Mouse (Mus musculus) limb, embryonic 15.5 days (tissue): ENCODE results near the gene Znfx1. TPM values are rescaled to one million over a fixed set of nuclear protein-coding genes. Genes with fewer than 3 reads are reported as not detected.

Experiments
- ATAC-seq: fragments of 200-750 bp; cut with Nextera tagmentation; 2 replicates; pipeline ENCODE4 v1.8.0; 2017; ENCODE audit warnings: low read depth, moderate TSS enrichment; ENCODE audit not compliant: insufficient number of reproducible peaks, low FRiP score, low TSS enrichment
- H3K27ac ChIP-seq: fragments of 300-500 bp; sonication (generic); 2 replicates; pipeline ENCODE4 v1.5.1; 2015; ENCODE audit warnings: moderate library complexity, mild to moderate bottlenecking, inconsistent platforms
- H3K27me3 ChIP-seq: fragments of 300-500 bp; sonication (generic); 2 replicates; pipeline ENCODE4 v1.6.1; 2015; ENCODE audit warnings: inconsistent platforms
- H3K36me3 ChIP-seq: fragments of 300-500 bp; sonication (generic); 2 replicates; pipeline ENCODE4 v1.6.1; 2015; ENCODE audit warnings: inconsistent platforms
- H3K4me1 ChIP-seq: fragments of 300-500 bp; sonication (generic); 2 replicates; pipeline ENCODE4 v1.6.1; 2015; ENCODE audit warnings: inconsistent platforms
- H3K4me2 ChIP-seq: fragments of 300-500 bp; sonication (generic); 2 replicates; pipeline ENCODE4 v1.6.1; 2015; ENCODE audit warnings: mild to moderate bottlenecking, inconsistent platforms
- H3K4me3 ChIP-seq: fragments of 300-500 bp; sonication (generic); 2 replicates; pipeline ENCODE4 v1.5.1; 2015; ENCODE audit warnings: mild to moderate bottlenecking, inconsistent platforms
- H3K9ac ChIP-seq: fragments of 300-500 bp; sonication (generic); 2 replicates; pipeline ENCODE4 v1.6.1; 2015; ENCODE audit warnings: inconsistent platforms
- H3K9me3 ChIP-seq: fragments of 300-500 bp; sonication (generic); 2 replicates; pipeline ENCODE4 v1.6.1; 2016; ENCODE audit warnings: inconsistent platforms
- WGBS: fragments of 180-500 bp; shearing (Covaris S2); methylation state at CpG from one replicate; pipeline ENCODE4 v1.1.7; 2015; 5-methylcytosine and 5-hydroxymethylcytosine counted together
- polyA plus RNA-seq: library from polyadenylated mRNA; unstranded; fragments of >200 nt; fragmentation: Nextera tagmentation; extraction: Ambion mirVana; gene quantifications from 2 replicates; pipeline ENCODE4 v1.2.1, GENCODE M21; 2015

Znfx1 gene
- polyA plus RNA-seq, 1 experiment from 2014 or later: 8.5 TPM

- no peaks in the 10 kb centered on the region for H3K9me3 ChIP-seq
- H3K27me3 ChIP-seq: no peaks in the 10 kb centered on the region
- H3K4me2 ChIP-seq: no peak overlapping the region
- H3K27ac ChIP-seq: no peak overlapping the region
- 64% methylated on average over 6 of the region's 6 CpGs for WGBS
- no peak overlapping the region for H3K9ac ChIP-seq
- peaks cover 19% of the 10 kb centered on the region; the same call in 1 of the 2 replicates for H3K4me1 ChIP-seq
- no peak overlapping the region for H3K4me3 ChIP-seq
- peaks cover 14% of the 10 kb centered on the region for H3K36me3 ChIP-seq
- no peak for ATAC-seq
These were observed 7.5 kb upstream of the Znfx1 start for GRCm38 (mm10) chr2:167070341-167070740.

GRCm38 (mm10) chr2:167067575-167067974 lies 4.8 kb upstream of the Znfx1 start:
- no peak overlapping the region for H3K4me3 ChIP-seq
- 37% methylated on average over 6 of the region's 6 CpGs for WGBS
- peaks cover 23% of the 10 kb centered on the region for H3K36me3 ChIP-seq
- ATAC-seq: no peak
- peak overlapping the region; percentile 38; the same call in 1 of the 2 replicates for H3K27ac ChIP-seq
- no peaks in the 10 kb centered on the region for H3K9me3 ChIP-seq
- no peaks in the 10 kb centered on the region for H3K27me3 ChIP-seq
- H3K4me1 ChIP-seq: peaks cover 25% of the 10 kb centered on the region
- H3K4me2 ChIP-seq: no peak overlapping the region
- H3K9ac ChIP-seq: no peak overlapping the region

GRCm38 (mm10) chr2:167066528-167067516 lies 4.0 kb upstream of the Znfx1 start:
- H3K36me3 ChIP-seq: peaks cover 23% of the 10 kb centered on the region
- peaks cover 22% of the 10 kb centered on the region for H3K4me1 ChIP-seq
- no peak overlapping the region for H3K4me3 ChIP-seq
- H3K27me3 ChIP-seq: no peaks in the 10 kb centered on the region
- H3K4me2 ChIP-seq: no peak overlapping the region
- H3K27ac ChIP-seq: peak overlapping the region; percentile 54; the same call in 1 of the 2 replicates
- WGBS: 35% methylated on average over 6 of the region's 6 CpGs
- H3K9ac ChIP-seq: no peak overlapping the region
- H3K9me3 ChIP-seq: no peaks in the 10 kb centered on the region
- ATAC-seq: no peak

GRCm38 (mm10) chr2:167066031-167066430 lies 3.2 kb upstream of the Znfx1 start:
- H3K9ac ChIP-seq: no peak overlapping the region
- peaks cover 23% of the 10 kb centered on the region for H3K4me1 ChIP-seq
- ATAC-seq: no peak
- no peak overlapping the region for H3K4me2 ChIP-seq
- no peak overlapping the region for H3K27ac ChIP-seq
- WGBS: 33% methylated on average over 1 of the region's 1 CpGs
- no peaks in the 10 kb centered on the region for H3K9me3 ChIP-seq
- peaks cover 23% of the 10 kb centered on the region for H3K36me3 ChIP-seq
- no peaks in the 10 kb centered on the region for H3K27me3 ChIP-seq
- no peak overlapping the region for H3K4me3 ChIP-seq

- H3K4me3 ChIP-seq: peak overlapping the region; percentile 89
- ATAC-seq: no peak
- peaks cover 27% of the 10 kb centered on the region for H3K4me1 ChIP-seq
- H3K36me3 ChIP-seq: peaks cover 25% of the 10 kb centered on the region
- H3K27me3 ChIP-seq: no peaks in the 10 kb centered on the region
- H3K9ac ChIP-seq: peak overlapping the region; percentile 39
- H3K9me3 ChIP-seq: no peaks in the 10 kb centered on the region
- H3K4me2 ChIP-seq: peak overlapping the region; percentile 67
- WGBS: 19% methylated on average over 9 of the region's 9 CpGs
- peak overlapping the region; percentile 73 for H3K27ac ChIP-seq
These were observed 1.9 kb upstream of the Znfx1 start for GRCm38 (mm10) chr2:167064601-167065295.

GRCm38 (mm10) chr2:167063906-167064496 lies 1.2 kb upstream of the Znfx1 start:
- Histone ChIP-seq H3K4me2 (peak overlapping the region; percentile 67), H3K27me3 (no peaks in the 10 kb centered on the region), H3K4me3 (peak overlapping the region; percentile 89), H3K9me3 (no peaks in the 10 kb centered on the region), H3K9ac (peak overlapping the region; percentile 83), H3K36me3 (peaks cover 28% of the 10 kb centered on the region), H3K27ac (peak overlapping the region; percentile 88), H3K4me1 (peaks cover 27% of the 10 kb centered on the region)
- no peak for ATAC-seq
- 0% methylated on average over 7 of the region's 7 CpGs for WGBS

- H3K4me1 ChIP-seq: peaks cover 27% of the 10 kb centered on the region
- H3K9ac ChIP-seq: peak overlapping the region; percentile 87
- peak overlapping the region; percentile 70 for H3K4me2 ChIP-seq
- H3K36me3 ChIP-seq: peaks cover 35% of the 10 kb centered on the region
- no peaks in the 10 kb centered on the region for H3K9me3 ChIP-seq
- H3K4me3 ChIP-seq: peak overlapping the region; percentile 89
- no peaks in the 10 kb centered on the region for H3K27me3 ChIP-seq
- peak; percentile 93 for ATAC-seq
- under 1% methylated on average over 47 of the region's 60 CpGs for WGBS
- H3K27ac ChIP-seq: peak overlapping the region; percentile 94
These were observed 311 bp downstream of the Znfx1 start for GRCm38 (mm10) chr2:167062497-167062911.

- Histone ChIP-seq H3K4me3 (peak overlapping the region; percentile 89), H3K27me3 (no peaks in the 10 kb centered on the region), H3K27ac (no peak overlapping the region), H3K4me2 (peak overlapping the region; percentile 70), H3K9me3 (no peaks in the 10 kb centered on the region), H3K4me1 (peaks cover 27% of the 10 kb centered on the region), H3K9ac (peak overlapping the region; percentile 87), H3K36me3 (peaks cover 40% of the 10 kb centered on the region)
- 17% methylated on average over 11 of the region's 11 CpGs for WGBS
- ATAC-seq: no peak
These were observed 1.3 kb downstream of the Znfx1 start for GRCm38 (mm10) chr2:167061381-167062034.

- H3K4me2 ChIP-seq: no peak overlapping the region
- no peak for ATAC-seq
- peaks cover 42% of the 10 kb centered on the region for H3K36me3 ChIP-seq
- no peak overlapping the region for H3K27ac ChIP-seq
- peaks cover 24% of the 10 kb centered on the region for H3K4me1 ChIP-seq
- no peaks in the 10 kb centered on the region for H3K27me3 ChIP-seq
- no peak overlapping the region for H3K9ac ChIP-seq
- no peaks in the 10 kb centered on the region for H3K9me3 ChIP-seq
- no peak overlapping the region for H3K4me3 ChIP-seq
These were observed 2.1 kb downstream of the Znfx1 start for GRCm38 (mm10) chr2:167060761-167061160.

- Histone ChIP-seq H3K9me3 (no peaks in the 10 kb centered on the region), H3K4me2 (no peak overlapping the region), H3K36me3 (peaks cover 42% of the 10 kb centered on the region), H3K27me3 (no peaks in the 10 kb centered on the region), H3K4me3 (no peak overlapping the region), H3K4me1 (peaks cover 20% of the 10 kb centered on the region), H3K9ac (no peak overlapping the region), H3K27ac (no peak overlapping the region)
- ATAC-seq: no peak
- whole genome bisulfite sequencing: 69% methylated on average over 3 of the region's 3 CpGs
These were observed 2.5 kb downstream of the Znfx1 start for GRCm38 (mm10) chr2:167060360-167060759.

GRCm38 (mm10) chr2:167059960-167060359 lies 2.9 kb downstream of the Znfx1 start:
- no peak for ATAC-seq
- no peaks in the 10 kb centered on the region for H3K27me3 ChIP-seq
- peaks cover 42% of the 10 kb centered on the region for H3K36me3 ChIP-seq
- peaks cover 18% of the 10 kb centered on the region for H3K4me1 ChIP-seq
- 72% methylated on average over 12 of the region's 12 CpGs for WGBS
- H3K9me3 ChIP-seq: no peaks in the 10 kb centered on the region
- no peak overlapping the region for H3K4me2 ChIP-seq
- no peak overlapping the region for H3K4me3 ChIP-seq
- H3K9ac ChIP-seq: no peak overlapping the region
- no peak overlapping the region for H3K27ac ChIP-seq
